Mouse (Mus musculus) central nervous system, embryonic 14 days (tissue): ENCODE measurements around the gene Ccser1. TPM values are rescaled to one million over a fixed set of nuclear protein-coding genes. Genes with fewer than 3 reads are reported as not detected.

Source experiments
- polyA plus RNA-seq: library from polyadenylated mRNA; depleted of rRNA; stranded (reverse); fragments of >200 nt; gene quantifications from 2 replicates; pipeline ENCODE4 v1.2.3, GENCODE M21; 2012; rRNA removed

Ccser1 gene
- polyA plus RNA-seq = 18.5 and 26.5 TPM in 2 replicates

GRCm38 (mm10) chr6:61179949-61180755 is at the start of gene Ccser1:
Gene Ccser1, plus strand, starts transcription at chr6:61180324.

